Mouse (Mus musculus) frontal cortex, adult 2 months (tissue): ENCODE measurements around the gene Zfp943. TPM values are rescaled to one million over a fixed set of nuclear protein-coding genes. Genes with fewer than 3 reads are reported as not detected.

Experiments
- DNase-seq, 2 experiments: peaks; one replicate each; pipeline ENCODE4 v3.0.0; 2022; ENCODE audit warnings: low spot score in 1 of 2; ENCODE audit errors: extremely low spot score in 1 of 2
- polyA plus RNA-seq: library from polyadenylated mRNA; depleted of rRNA; stranded (reverse); fragments of >200 nt; gene quantifications from 2 replicates; pipeline ENCODE4 v1.2.3, GENCODE M21; 2012; rRNA removed

Zfp943 gene
- 15.8 and 17.1 TPM in 2 replicates for polyA plus RNA-seq

GRCm38 (mm10) chr17:21962107-21962907 lies at the start of gene Zfp943, which contains the start of gene Zfp942:
Gene Zfp943, plus strand, starts transcription at chr17:21962552.
Gene Zfp942, minus strand, starts transcription at chr17:21962464.
- peak; percentile 33 to 73 for DNase-seq

- no peak for DNase-seq
Observed at GRCm38 (mm10) chr17:21963302-21963701, 950 bp downstream of the Zfp943 start.

DNA sequence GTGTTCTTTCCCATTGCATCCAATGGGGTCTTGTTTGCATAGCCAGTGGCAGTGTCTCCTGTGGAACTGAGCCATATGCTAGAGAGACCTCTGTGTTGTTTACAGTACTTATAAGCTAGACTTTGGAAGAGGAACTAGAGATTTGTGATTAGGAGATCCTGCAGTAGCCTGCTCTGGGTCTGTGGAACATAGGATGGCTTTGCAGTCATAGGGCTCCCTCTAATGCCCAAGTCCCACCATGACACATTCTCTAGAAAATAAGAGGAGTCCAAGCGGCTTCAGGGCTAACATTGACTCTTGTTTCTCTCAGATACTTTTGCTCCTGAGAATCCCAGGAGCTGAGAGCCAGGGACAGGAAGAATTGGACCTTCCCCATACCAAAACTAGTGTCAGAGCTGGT lies 73.2 kb downstream of the Zfp943 start:
- peak in 1 of 2 experiments; percentile 13 for DNase-seq

DNA sequence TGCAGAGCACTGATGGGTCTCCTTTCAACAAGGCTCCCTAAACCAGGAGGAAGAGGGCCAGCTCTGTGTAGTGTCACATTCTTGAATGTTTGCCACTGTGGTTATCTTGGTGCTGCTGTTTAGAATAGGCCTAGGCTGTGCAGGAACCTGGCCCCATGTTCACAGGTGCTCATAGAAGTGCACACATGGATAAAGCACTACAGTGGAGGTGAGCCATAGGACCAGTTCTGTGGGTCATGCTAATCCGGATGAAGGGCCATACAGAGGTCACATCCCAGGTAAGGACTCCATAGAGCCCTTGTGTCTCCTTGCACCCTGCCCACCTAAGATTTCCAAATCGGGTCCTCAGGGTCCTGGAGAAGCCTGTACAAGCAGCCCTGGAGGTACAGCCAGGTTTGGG lies 87.1 kb downstream of the Zfp943 start:
- no peak for DNase-seq

GRCm38 (mm10) chr17:22053211-22053610 lies 90.9 kb downstream of the Zfp943 start:
- no peak for DNase-seq

GRCm38 (mm10) chr17:22081031-22081631 lies 118.8 kb downstream of the Zfp943 start:
- DNase-seq, result peak; percentile 13 to 66

- peak in 1 of 2 experiments; percentile 61 for DNase-seq
Observed at GRCm38 (mm10) chr17:22083224-22083623, 120.9 kb downstream of the Zfp943 start.

DNA sequence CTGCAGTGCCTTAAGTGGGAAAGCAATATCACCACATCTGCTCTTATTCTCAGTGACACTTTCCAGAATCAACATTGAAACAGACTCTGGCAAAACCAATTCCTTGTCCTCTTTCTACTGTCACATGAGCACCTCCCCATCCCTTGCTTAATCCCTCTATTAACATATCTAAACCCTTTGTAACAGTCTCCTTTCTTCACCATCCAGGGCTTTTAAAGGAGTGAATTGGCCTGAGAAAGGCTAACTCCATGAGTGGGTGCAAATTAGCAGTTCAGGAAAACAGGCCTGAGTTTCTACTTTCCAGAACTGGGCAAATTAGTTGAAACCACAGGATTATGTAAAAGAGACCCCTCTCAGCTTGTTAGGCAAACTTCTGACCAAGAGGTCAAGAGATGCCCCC lies 156.4 kb downstream of the Zfp943 start:
- DNase-seq, result no peak

Other genes starting within 250 kb of the Zfp943 start
- 3.4 and 4.1 TPM in 2 replicates for gene Zfp229, start 231.8 kb upstream of the Zfp943 start, polyA plus RNA-seq
- gene Zfp820, start 116.8 kb upstream of the Zfp943 start, polyA plus RNA-seq, result 0.78 and 0.88 TPM in 2 replicates
- gene Zfp995, start 52.6 kb upstream of the Zfp943 start, polyA plus RNA-seq, result 4.0 and 5.6 TPM in 2 replicates
- gene Zfp942, start 88 bp upstream of the Zfp943 start, polyA plus RNA-seq, result 10.5 and 11.7 TPM in 2 replicates
- 0.38 and 0.54 TPM in 2 replicates for gene Zfp947, start 203.6 kb downstream of the Zfp943 start, polyA plus RNA-seq